Comparison of ENCODE assay signal across 28 mouse cellular contexts in genomic region chr2:109914601-109915000, GRCm38 (mm10). TPM values are rescaled to one million over a fixed set of nuclear protein-coding genes. Genes with fewer than 3 reads are reported as not detected.
DNase-seq lines count a peak whose midpoint lies in the region; ATAC-seq and TF ChIP-seq lines count a peak whose summit lies in the region.
"Had no signal": no experiment of that assay in that cellular context is flagged by ENCODE, and none has a peak within 500 bp of the region (broad histone marks: within the 10 kb centered on the region; RNA-seq: fewer than 3 reads in every experiment).

No protein-coding gene starts in this region.

- no peak overlapping the region for H3K4me3 ChIP-seq in kidney, adult 2 months (ENCODE audit: insufficient read depth, low read depth, low read length)
- no peak overlapping the region for H3K4me3 ChIP-seq in kidney, embryonic 14.5 days (ENCODE audit: low read length)
- 0 out of 2 replicates have a peak overlapping the region, but pooled peaks have one; percentile 4 for H3K4me3 ChIP-seq in E14TG2a.4 (replicated peaks; ENCODE audit: low read length)
- H3K4me3 ChIP-seq: embryonic facial prominence, embryonic 12.5 days; embryonic facial prominence, embryonic 15.5 days; heart, embryonic 12.5 days; heart, embryonic 15.5 days; hindbrain, embryonic 10.5 days; hindbrain, embryonic 13.5 days had no signal

- no peak for TF ChIP-seq CTCF in kidney, adult 2 months (conservative IDR thresholded peaks at IDR 0.05; ENCODE audit: insufficient read depth, insufficient read length, low read depth, low read length)
- TF ChIP-seq CTCF in E14TG2a.4 (conservative IDR thresholded peaks at IDR 0.05; ENCODE audit: low read length), result no peak

- H3K27me3 ChIP-seq in kidney, adult 2 months (replicated peaks; ENCODE audit: control insufficient read depth, insufficient read depth, low read length), result no peaks in the 10 kb centered on the region
- no peaks in the 10 kb centered on the region for H3K27me3 ChIP-seq in kidney, embryonic 14.5 days (ENCODE audit: control insufficient read depth, insufficient read depth, low read length)
- no peaks in the 10 kb centered on the region for H3K27me3 ChIP-seq in E14TG2a.4 (ENCODE audit: insufficient read depth, low read length)
- H3K27me3 ChIP-seq: embryonic facial prominence, embryonic 12.5 days; embryonic facial prominence, embryonic 15.5 days; heart, embryonic 12.5 days; heart, embryonic 15.5 days had no signal

- no peak overlapping the region for H3K27ac ChIP-seq in kidney, adult 2 months (ENCODE audit: insufficient read depth, low read depth, low read length)
- no peak overlapping the region for H3K27ac ChIP-seq in kidney, embryonic 14.5 days (ENCODE audit: low read depth, low read length)
- H3K27ac ChIP-seq: embryonic facial prominence, embryonic 12.5 days; embryonic facial prominence, embryonic 15.5 days; heart, embryonic 15.5 days; hindbrain, embryonic 10.5 days; hindbrain, embryonic 13.5 days had no signal

- no peak for ATAC-seq in kidney, embryonic 14.5 days (ENCODE audit: low FRiP score, low TSS enrichment)
- ATAC-seq: activated CD4-positive, CD25-positive, alpha-beta regulatory T cell, adult 4 months; CD4-positive, CD25-positive, alpha-beta regulatory T cell, adult 4 months; forebrain, embryonic 14.5 days; forebrain, postnatal 0 days had no signal

- no peaks in the 10 kb centered on the region for H3K4me1 ChIP-seq in kidney, adult 2 months (ENCODE audit: control insufficient read depth, insufficient read depth, low read length)
- H3K4me1 ChIP-seq in kidney, embryonic 14.5 days (ENCODE audit: control insufficient read depth, insufficient read depth, low read length), result peaks cover 9% of the 10 kb centered on the region; the same call in 1 of the 2 replicates
- H3K4me1 ChIP-seq in E14TG2a.4 (replicated peaks; ENCODE audit: low read depth, low read length), result peaks cover 64% of the 10 kb centered on the region

- H3K4me2 ChIP-seq in kidney, embryonic 14.5 days (replicated peaks; ENCODE audit: low read depth, low read length), result no peak overlapping the region
- H3K4me2 ChIP-seq: embryonic facial prominence, embryonic 12.5 days; embryonic facial prominence, embryonic 15.5 days; heart, embryonic 12.5 days; heart, embryonic 15.5 days; hindbrain, embryonic 13.5 days had no signal

- no peak overlapping the region for H3K9ac ChIP-seq in kidney, embryonic 14.5 days (ENCODE audit: low read depth, low read length)
- H3K9ac ChIP-seq: embryonic facial prominence, embryonic 12.5 days; embryonic facial prominence, embryonic 15.5 days; forebrain, postnatal 0 days; heart, embryonic 12.5 days; heart, embryonic 15.5 days; hindbrain, embryonic 13.5 days had no signal

- intact Hi-C loops in left cerebral cortex, postnatal 4 days (cut with DNase I), result no loop called here

- DNase-seq in kidney, adult 2 months, result peak; percentile 71
- DNase-seq in kidney, postnatal 14 days, result no peak
- peak; percentile 37 for DNase-seq in kidney, postnatal 10 days
- peak; percentile 48 for DNase-seq in adipocyte (ENCODE audit: low spot score)
- no peak for DNase-seq in left cerebral cortex, postnatal 4 days
- DNase-seq in urinary bladder, postnatal 14 days (ENCODE audit: low spot score), result no peak
- DNase-seq: adrenal gland, postnatal 10 days; adrenal gland, postnatal 36 days; cerebellum, adult 11 months; cerebellum, adult 2 months; cerebellum, adult 9-11 months; cerebellum, postnatal 25 days; forebrain, postnatal 0 days; gastrocnemius, postnatal 25 days; heart, adult 18-20 months; heart, postnatal 10 days; heart, postnatal 36 days had no signal

- TF ChIP-seq POLR2A in kidney, adult 2 months (IDR thresholded peaks at IDR 0.05; ENCODE audit: low read depth, low read length), result no peak

- H3K9me3 ChIP-seq in kidney, embryonic 14.5 days (ENCODE audit: control insufficient read depth, low read length), result 0 out of 2 replicates have a peak, but pooled peaks cover 3% of the 10 kb centered on the region
- H3K9me3 ChIP-seq in E14TG2a.4 (ENCODE audit: low read length), result no peaks in the 10 kb centered on the region
- H3K9me3 ChIP-seq: embryonic facial prominence, embryonic 12.5 days; embryonic facial prominence, embryonic 15.5 days; heart, embryonic 12.5 days; heart, embryonic 15.5 days; hindbrain, embryonic 13.5 days had no signal

- H3K36me3 ChIP-seq in kidney, adult 2 months (ENCODE audit: control insufficient read depth, insufficient read depth, low read length), result no peaks in the 10 kb centered on the region
- no peaks in the 10 kb centered on the region for H3K36me3 ChIP-seq in kidney, embryonic 14.5 days (ENCODE audit: control insufficient read depth, insufficient read depth, low read length)
- 0 out of 2 replicates have a peak, but pooled peaks cover 4% of the 10 kb centered on the region for H3K36me3 ChIP-seq in E14TG2a.4 (ENCODE audit: insufficient read depth, low read length)
- H3K36me3 ChIP-seq: embryonic facial prominence, embryonic 12.5 days; embryonic facial prominence, embryonic 15.5 days; heart, embryonic 12.5 days; heart, embryonic 15.5 days; hindbrain, embryonic 10.5 days; hindbrain, embryonic 13.5 days had no signal

RNA-seq across cellular contexts. Expression of gene Lgr4, which starts 2.8 kb away (rescaled TPM):
- 106 and 131 TPM in 2 replicates for polyA plus RNA-seq in kidney, adult 2 months (2012; rRNA removed)
- polyA plus RNA-seq in kidney, embryonic 14.5 days (2014; fragmentation: Nextera tagmentation; extraction: Ambion mirVana), result 41.7 and 44.5 TPM in 2 replicates
- 10 to 100 TPM; 17.1 to 20.1 TPM for total RNA-seq in left cerebral cortex, postnatal 4 days (2021)

RNA-seq across cellular contexts. Expression of gene Lin7c, which starts 23.9 kb away (rescaled TPM):
- polyA plus RNA-seq in kidney, adult 2 months (2012; rRNA removed), result 8.3 and 13.2 TPM in 2 replicates
- 50.8 and 80.7 TPM in 2 replicates for polyA plus RNA-seq in kidney, embryonic 14.5 days (2014; fragmentation: Nextera tagmentation; extraction: Ambion mirVana)
- total RNA-seq in left cerebral cortex, postnatal 4 days (2021), result 100 to 1,000 TPM; 230 to 234 TPM

Comparison
In these comparisons a context has a peak if more than half of its experiments do, and no peak if none do; other contexts are left out.
1. DNase-seq: peak in kidney, adult 2 months (single experiment), kidney, postnatal 10 days (single experiment) and adipocyte (single experiment); none in kidney, postnatal 14 days (single experiment), left cerebral cortex, postnatal 4 days (single experiment) and urinary bladder, postnatal 14 days (single experiment).